Mouse (Mus musculus) lung, adult 2 months (tissue): ENCODE results near the gene Ifna2. TPM values are rescaled to one million over a fixed set of nuclear protein-coding genes. Genes with fewer than 3 reads are reported as not detected.

Source experiments
- DNase-seq: peaks from one replicate; pipeline ENCODE4 v3.0.0; 2022
- H3K4me1 ChIP-seq: fragments of 200-500 bp; 2 replicates; pipeline ENCODE4 v1.6.1; 2011; ENCODE audit warnings: low read length; ENCODE audit not compliant: control insufficient read depth, insufficient read depth
- H3K4me3 ChIP-seq: fragments of 200-500 bp; replicated peaks from 2 replicates; pipeline ENCODE3; 2011; ENCODE audit warnings: low read depth, mild to moderate bottlenecking, control low read depth, low read length; ENCODE audit errors: extremely low read depth
- CTCF ChIP-seq: fragments of 200-500 bp; IDR thresholded peaks from 2 replicates; pipeline ENCODE4 v1.5.1; 2011; ENCODE audit warnings: mild to moderate bottlenecking, low read length, control low read depth; ENCODE audit not compliant: insufficient read depth
- POLR2A ChIP-seq: fragments of 200-500 bp; IDR thresholded peaks from 2 replicates; pipeline ENCODE4 v1.6.1; 2011; ENCODE audit warnings: low read depth, mild to moderate bottlenecking, control low read depth, low read length, borderline replicate concordance; ENCODE audit errors: extremely low read depth
- WGBS: fragments of 180-500 bp; shearing (Covaris S2); methylation state at CpG from one replicate; pipeline ENCODE4 v1.1.7; 2018; 5-methylcytosine and 5-hydroxymethylcytosine counted together
- polyA plus RNA-seq: library from polyadenylated mRNA; depleted of rRNA; stranded (reverse); fragments of >200 nt; gene quantifications from 2 replicates; pipeline ENCODE4 v1.2.3, GENCODE M21; 2012; rRNA removed

Gene Ifna2
- polyA plus RNA-seq, 1 experiment = not detected

- Histone ChIP-seq H3K4me1 (no peaks in the 10 kb centered on the region), H3K4me3 (no peak overlapping the region)
- no peak for DNase-seq
- 11% methylated on average over 1 of the region's 1 CpGs for WGBS
- TF ChIP-seq POLR2A (no peak), CTCF (no peak)
These were observed 28.3 kb downstream of the Ifna2 start for GRCm38 (mm10) chr4:88655461-88655860.

- no peak for TF ChIP-seq CTCF
- TF ChIP-seq POLR2A = no peak
- WGBS = 81% methylated on average over 3 of the region's 3 CpGs
- DNase-seq = no peak
- H3K4me1 ChIP-seq = no peaks in the 10 kb centered on the region
- no peak overlapping the region for H3K4me3 ChIP-seq
These were observed 30.1 kb downstream of the Ifna2 start for GRCm38 (mm10) chr4:88653644-88654043.

DNA sequence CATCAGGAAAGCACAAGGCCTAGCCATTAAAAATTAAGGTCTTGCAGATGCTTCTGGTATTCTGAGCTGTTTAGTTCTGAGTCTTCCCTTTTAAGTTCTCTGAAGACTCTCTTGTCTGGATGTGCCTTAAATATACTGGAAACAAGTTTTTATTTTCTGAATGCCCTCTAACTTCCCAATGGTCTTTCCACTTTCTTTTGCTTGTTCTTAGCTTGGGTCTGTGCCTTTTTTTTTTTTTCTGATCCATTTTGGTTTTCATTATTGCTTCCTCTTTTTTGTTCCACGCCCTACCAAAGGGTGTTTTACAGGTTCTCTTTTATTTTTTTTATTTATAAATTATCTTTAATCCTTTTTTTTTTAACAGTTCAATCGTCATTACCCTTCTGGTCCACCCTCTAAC, 39.4 kb downstream of the Ifna2 start, which contains the start of gene Ifna13:
TSS of gene Ifna13 (minus strand) at position 101 of the 400 bp plus-strand sequence.
- 31% methylated on average over 2 of the region's 2 CpGs for WGBS
- no peak for TF ChIP-seq POLR2A
- no peak for TF ChIP-seq CTCF
- Histone ChIP-seq H3K4me3 (no peak within 1 kb of the TSS), H3K4me1 (no peaks in the 10 kb centered on the region)
- no peak for DNase-seq

GRCm38 (mm10) chr4:88642526-88642925, 41.2 kb downstream of the Ifna2 start:
- DNase-seq = no peak
- Histone ChIP-seq H3K4me1 (no peaks in the 10 kb centered on the region), H3K4me3 (no peak overlapping the region)
- TF ChIP-seq CTCF (no peak), POLR2A (no peak)
- 21% methylated on average over 2 of the region's 2 CpGs for WGBS

- TF ChIP-seq CTCF (peak; percentile 71), POLR2A (no peak)
- H3K4me3 ChIP-seq = peak overlapping the region; percentile 68
- DNase-seq = peak; percentile 96
- 8% methylated on average over 11 of the region's 11 CpGs for WGBS
- no peaks in the 10 kb centered on the region for H3K4me1 ChIP-seq
These were observed 42.5 kb downstream of the Ifna2 start for GRCm38 (mm10) chr4:88641077-88641831.

DNA sequence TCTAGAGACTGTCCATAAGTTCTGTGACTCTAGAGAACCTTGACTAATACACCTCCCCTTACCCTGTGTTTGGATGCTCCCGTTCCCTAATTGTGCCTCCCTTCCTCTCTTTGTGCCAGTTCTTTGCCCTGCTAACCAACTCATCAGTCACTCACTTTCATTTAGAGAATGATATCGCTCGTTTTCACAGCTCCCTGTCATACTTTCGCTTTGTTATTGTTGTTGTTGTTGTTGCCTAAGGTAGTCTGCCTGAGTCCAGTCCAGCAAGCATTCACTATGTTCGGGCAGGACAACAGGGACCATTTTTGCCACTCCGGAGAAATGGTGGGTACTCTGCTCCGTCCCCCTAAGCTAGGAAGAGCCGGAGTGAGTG, 43.0 kb downstream of the Ifna2 start:
- no peaks in the 10 kb centered on the region for H3K4me1 ChIP-seq
- TF ChIP-seq POLR2A (no peak), CTCF (no peak)
- 21% methylated on average over 8 of the region's 8 CpGs for WGBS
- DNase-seq = no peak
- H3K4me3 ChIP-seq = peak overlapping the region; percentile 68

DNA sequence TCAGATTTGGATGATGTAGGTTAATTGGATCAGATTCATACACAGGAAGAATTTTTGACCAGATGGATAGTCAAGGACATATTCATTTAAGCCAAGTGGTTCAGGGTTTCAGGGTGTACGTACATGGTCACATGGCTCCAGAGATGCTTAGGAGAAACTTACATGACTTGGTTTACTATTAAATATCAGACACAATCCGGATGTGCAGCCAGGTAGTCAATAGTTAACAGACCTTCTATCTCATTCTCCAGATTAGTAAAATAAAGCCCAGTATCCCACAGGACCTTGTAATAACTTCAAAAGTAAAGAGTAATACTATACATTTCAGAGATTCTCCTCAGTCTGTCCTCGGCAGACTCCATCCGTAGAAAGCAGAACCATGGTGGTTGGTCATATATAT, 49.4 kb downstream of the Ifna2 start, which contains the start of gene C87499:
TSS of gene C87499 (minus strand) at position 101 of the 400 bp plus-strand sequence.
- no peak within 1 kb of the TSS for H3K4me3 ChIP-seq
- TF ChIP-seq POLR2A = no peak
- no peak for TF ChIP-seq CTCF
- DNase-seq = no peak
- H3K4me1 ChIP-seq = no peaks in the 10 kb centered on the region
- WGBS = 86% methylated on average over 4 of the region's 4 CpGs

Other genes with a start within 250 kb of the Ifna2 start
- 2.6 and 3.6 TPM in 2 replicates for gene Hacd4, start 245.0 kb downstream of the Ifna2 start, polyA plus RNA-seq
- gene Ifnb1, start 161.1 kb downstream of the Ifna2 start, polyA plus RNA-seq = not detected in 2 replicates
- not detected in 2 replicates for gene Ifna15, start 125.7 kb downstream of the Ifna2 start, polyA plus RNA-seq
- not detected in 2 replicates for gene Ifna14, start 112.1 kb downstream of the Ifna2 start, polyA plus RNA-seq
- gene Ifna9, start 91.5 kb downstream of the Ifna2 start, polyA plus RNA-seq = not detected in 2 replicates
- gene Ifna12, start 80.5 kb downstream of the Ifna2 start, polyA plus RNA-seq = not detected in 2 replicates
- gene C87499, start 49.5 kb downstream of the Ifna2 start, polyA plus RNA-seq = not detected in 2 replicates
- gene Ifna13, start 39.5 kb downstream of the Ifna2 start, polyA plus RNA-seq = not detected in 2 replicates
- gene Ifna16, start 7.0 kb downstream of the Ifna2 start, polyA plus RNA-seq = not detected in 2 replicates
- gene Ifnab, start 7.4 kb upstream of the Ifna2 start, polyA plus RNA-seq = not detected in 2 replicates
- 0.19 and 0.33 TPM in 2 replicates for gene Gm26566, start 37.9 kb upstream of the Ifna2 start, polyA plus RNA-seq
- gene Klhl9, start 38.6 kb upstream of the Ifna2 start, polyA plus RNA-seq = 19.6 and 19.7 TPM in 2 replicates
- gene Gm13271, start 71.0 kb upstream of the Ifna2 start, polyA plus RNA-seq = not detected in 2 replicates
- not detected in 2 replicates for gene Gm13283, start 76.2 kb upstream of the Ifna2 start, polyA plus RNA-seq
- gene Gm13290, start 89.9 kb upstream of the Ifna2 start, polyA plus RNA-seq = not detected in 2 replicates
- not detected in 2 replicates for gene Gm13289, start 93.0 kb upstream of the Ifna2 start, polyA plus RNA-seq
- gene Gm13272, start 95.9 kb upstream of the Ifna2 start, polyA plus RNA-seq = not detected in 2 replicates
- not detected in 2 replicates for gene Ifnz, start 98.2 kb upstream of the Ifna2 start, polyA plus RNA-seq
- gene Gm13276, start 101.8 kb upstream of the Ifna2 start, polyA plus RNA-seq = not detected in 2 replicates
- gene Gm13277, start 104.7 kb upstream of the Ifna2 start, polyA plus RNA-seq = not detected in 2 replicates
- gene Gm13278, start 107.6 kb upstream of the Ifna2 start, polyA plus RNA-seq = not detected in 2 replicates
- gene Gm13275, start 110.6 kb upstream of the Ifna2 start, polyA plus RNA-seq = not detected in 2 replicates
- not detected in 2 replicates for gene Gm13279, start 113.5 kb upstream of the Ifna2 start, polyA plus RNA-seq
- not detected in 2 replicates for gene Gm13285, start 115.8 kb upstream of the Ifna2 start, polyA plus RNA-seq
- gene Gm13287, start 119.3 kb upstream of the Ifna2 start, polyA plus RNA-seq = not detected in 2 replicates
- not detected in 2 replicates for gene Gm13288, start 121.6 kb upstream of the Ifna2 start, polyA plus RNA-seq
- gene Ifna7, start 132.3 kb upstream of the Ifna2 start, polyA plus RNA-seq = not detected in 2 replicates
- not detected in 2 replicates for gene Ifna11, start 136.0 kb upstream of the Ifna2 start, polyA plus RNA-seq
- not detected in 2 replicates for gene Ifna6, start 143.5 kb upstream of the Ifna2 start, polyA plus RNA-seq
- gene Ifna5, start 151.6 kb upstream of the Ifna2 start, polyA plus RNA-seq = not detected in 2 replicates
- gene Ifna4, start 157.9 kb upstream of the Ifna2 start, polyA plus RNA-seq = not detected in 2 replicates
- gene Ifna1, start 166.2 kb upstream of the Ifna2 start, polyA plus RNA-seq = not detected in 2 replicates
- not detected in 2 replicates for gene Ifne, start 196.3 kb upstream of the Ifna2 start, polyA plus RNA-seq